Mouse (Mus musculus) midbrain, embryonic 12.5 days (tissue): Measurements from ENCODE around the gene Bsn. TPM values are rescaled to one million over a fixed set of nuclear protein-coding genes. Genes with fewer than 3 reads are reported as not detected.

Experiments used
- ATAC-seq: fragments of 200-750 bp; cut with Nextera tagmentation; 2 replicates; pipeline ENCODE4 v1.8.0; 2017; ENCODE audit warnings: low read depth, moderate TSS enrichment, moderate library complexity; ENCODE audit not compliant: low FRiP score
- H3K27ac ChIP-seq: fragments of 300-500 bp; sonication (generic); replicated peaks from 2 replicates; pipeline ENCODE4 v1.5.1; 2016; ENCODE audit warnings: mild to moderate bottlenecking
- H3K27me3 ChIP-seq: fragments of 300-500 bp; sonication (generic); 2 replicates; pipeline ENCODE4 v1.6.1; 2016; ENCODE audit warnings: mild to moderate bottlenecking
- H3K36me3 ChIP-seq: fragments of 300-500 bp; sonication (generic); 2 replicates; pipeline ENCODE4 v1.6.1; 2016
- H3K4me1 ChIP-seq: fragments of 300-500 bp; sonication (generic); 2 replicates; pipeline ENCODE4 v1.6.1; 2016
- H3K4me2 ChIP-seq: fragments of 300-500 bp; sonication (generic); replicated peaks from 2 replicates; pipeline ENCODE4 v1.6.1; 2016; ENCODE audit warnings: mild to moderate bottlenecking, moderate library complexity
- H3K4me3 ChIP-seq: fragments of 300-500 bp; sonication (generic); 2 replicates; pipeline ENCODE4 v1.5.1; 2016; ENCODE audit warnings: mild to moderate bottlenecking
- H3K9ac ChIP-seq: fragments of 300-500 bp; sonication (generic); replicated peaks from 2 replicates; pipeline ENCODE4 v1.6.1; 2016; ENCODE audit warnings: mild to moderate bottlenecking, moderate library complexity
- H3K9me3 ChIP-seq: fragments of 300-500 bp; sonication (generic); 2 replicates; pipeline ENCODE4 v1.6.1; 2016; ENCODE audit warnings: mild to moderate bottlenecking
- WGBS: fragments of 180-500 bp; shearing (Covaris S2); methylation state at CpG from one replicate; pipeline ENCODE4 v1.1.7; 2016; 5-methylcytosine and 5-hydroxymethylcytosine counted together
- polyA plus RNA-seq: library from polyadenylated mRNA; unstranded; fragments of >200 nt; fragmentation: Nextera tagmentation; extraction: Ambion mirVana; gene quantifications from 2 replicates; pipeline ENCODE4 v1.2.1, GENCODE M21; 2016

Gene Bsn
- polyA plus RNA-seq, 1 experiment from 2014 or later = 4.4 TPM

- Histone ChIP-seq H3K27me3 (no peaks in the 10 kb centered on the region), H3K36me3 (no peaks in the 10 kb centered on the region), H3K9me3 (no peaks in the 10 kb centered on the region), H3K4me3 (no peak overlapping the region), H3K4me2 (no peak overlapping the region), H3K4me1 (no peaks in the 10 kb centered on the region), H3K9ac (no peak overlapping the region), H3K27ac (no peak overlapping the region)
- no peak for ATAC-seq
- 85% methylated on average over 16 of the region's 16 CpGs for WGBS
These were observed 26.4 kb downstream of the Bsn start for GRCm38 (mm10) chr9:108163646-108164284.

GRCm38 (mm10) chr9:108157891-108158290, 32.3 kb downstream of the Bsn start:
- no peaks in the 10 kb centered on the region for H3K4me1 ChIP-seq
- ATAC-seq = no peak
- WGBS = 83% methylated on average over 7 of the region's 7 CpGs
- H3K27ac ChIP-seq = no peak overlapping the region
- no peak overlapping the region for H3K9ac ChIP-seq
- H3K36me3 ChIP-seq = no peaks in the 10 kb centered on the region
- no peak overlapping the region for H3K4me2 ChIP-seq
- no peak overlapping the region for H3K4me3 ChIP-seq
- H3K27me3 ChIP-seq = no peaks in the 10 kb centered on the region
- H3K9me3 ChIP-seq = no peaks in the 10 kb centered on the region

- H3K4me3 ChIP-seq = no peak overlapping the region
- no peaks in the 10 kb centered on the region for H3K36me3 ChIP-seq
- H3K4me1 ChIP-seq = no peaks in the 10 kb centered on the region
- H3K9me3 ChIP-seq = no peaks in the 10 kb centered on the region
- H3K4me2 ChIP-seq = no peak overlapping the region
- ATAC-seq = no peak
- no peak overlapping the region for H3K9ac ChIP-seq
- 90% methylated on average over 6 of the region's 6 CpGs for WGBS
- H3K27me3 ChIP-seq = no peaks in the 10 kb centered on the region
- no peak overlapping the region for H3K27ac ChIP-seq
These were observed 32.7 kb downstream of the Bsn start for GRCm38 (mm10) chr9:108157451-108157850.

GRCm38 (mm10) chr9:108156786-108157185, 33.4 kb downstream of the Bsn start:
- Histone ChIP-seq H3K9me3 (0 out of 2 replicates have a peak, but pooled peaks cover 4% of the 10 kb centered on the region), H3K4me3 (no peak overlapping the region), H3K4me2 (no peak overlapping the region), H3K36me3 (no peaks in the 10 kb centered on the region; the same call in 1 of the 2 replicates), H3K9ac (no peak overlapping the region), H3K27ac (no peak overlapping the region), H3K4me1 (no peaks in the 10 kb centered on the region), H3K27me3 (no peaks in the 10 kb centered on the region)
- 93% methylated on average over 5 of the region's 5 CpGs for WGBS
- no peak for ATAC-seq

- no peak overlapping the region for H3K27ac ChIP-seq
- H3K4me2 ChIP-seq = no peak overlapping the region
- no peaks in the 10 kb centered on the region for H3K27me3 ChIP-seq
- no peak overlapping the region for H3K9ac ChIP-seq
- no peaks in the 10 kb centered on the region; the same call in 1 of the 2 replicates for H3K36me3 ChIP-seq
- 89% methylated on average over 12 of the region's 12 CpGs for WGBS
- peaks cover 2% of the 10 kb centered on the region for H3K4me1 ChIP-seq
- H3K4me3 ChIP-seq = no peak overlapping the region
- no peak for ATAC-seq
- H3K9me3 ChIP-seq = 0 out of 2 replicates have a peak, but pooled peaks cover 4% of the 10 kb centered on the region
These were observed 35.4 kb downstream of the Bsn start for GRCm38 (mm10) chr9:108154814-108155213.

GRCm38 (mm10) chr9:108153516-108154448, 36.4 kb downstream of the Bsn start:
- Histone ChIP-seq H3K4me2 (no peak overlapping the region), H3K9me3 (0 out of 2 replicates have a peak, but pooled peaks cover 4% of the 10 kb centered on the region)
- ATAC-seq = no peak

GRCm38 (mm10) chr9:108150486-108150885, 39.7 kb downstream of the Bsn start:
- Histone ChIP-seq H3K4me1 (peaks cover 5% of the 10 kb centered on the region), H3K9ac (no peak overlapping the region), H3K27ac (no peak overlapping the region), H3K9me3 (0 out of 2 replicates have a peak, but pooled peaks cover 4% of the 10 kb centered on the region), H3K4me2 (no peak overlapping the region), H3K27me3 (no peaks in the 10 kb centered on the region), H3K4me3 (no peak overlapping the region), H3K36me3 (no peaks in the 10 kb centered on the region; the same call in 1 of the 2 replicates)
- WGBS = 63% methylated on average over 1 of the region's 1 CpGs
- no peak for ATAC-seq

More at GRCm38 (mm10) chr9:108153516-108154448, 36.4 kb downstream of the Bsn start:
- WGBS = 87% methylated on average over 12 of the region's 12 CpGs
- no peak overlapping the region for H3K9ac ChIP-seq
- no peak overlapping the region for H3K4me3 ChIP-seq
- H3K36me3 ChIP-seq = no peaks in the 10 kb centered on the region; the same call in 1 of the 2 replicates
- H3K4me1 ChIP-seq = peaks cover 5% of the 10 kb centered on the region
- H3K27me3 ChIP-seq = no peaks in the 10 kb centered on the region
- no peak overlapping the region for H3K27ac ChIP-seq

- 27% methylated on average over 4 of the region's 4 CpGs for WGBS
- Histone ChIP-seq H3K36me3 (no peaks in the 10 kb centered on the region; the same call in 1 of the 2 replicates), H3K4me1 (peaks cover 7% of the 10 kb centered on the region), H3K27me3 (no peaks in the 10 kb centered on the region), H3K4me3 (no peak overlapping the region), H3K27ac (no peak overlapping the region), H3K4me2 (no peak overlapping the region), H3K9me3 (0 out of 2 replicates have a peak, but pooled peaks cover 4% of the 10 kb centered on the region), H3K9ac (no peak overlapping the region)
- ATAC-seq = no peak
These were observed 40.4 kb downstream of the Bsn start for GRCm38 (mm10) chr9:108149817-108150216.

GRCm38 (mm10) chr9:108147606-108148005, 42.6 kb downstream of the Bsn start:
- Histone ChIP-seq H3K36me3 (no peaks in the 10 kb centered on the region; the same call in 1 of the 2 replicates), H3K4me2 (no peak overlapping the region), H3K9ac (no peak overlapping the region), H3K9me3 (0 out of 2 replicates have a peak, but pooled peaks cover 4% of the 10 kb centered on the region), H3K27me3 (no peaks in the 10 kb centered on the region), H3K4me3 (no peak overlapping the region), H3K27ac (no peak overlapping the region), H3K4me1 (peaks cover 7% of the 10 kb centered on the region)
- no peak for ATAC-seq
- 69% methylated on average over 5 of the region's 5 CpGs for WGBS

- WGBS = 71% methylated on average over 4 of the region's 4 CpGs
- no peak overlapping the region for H3K4me3 ChIP-seq
- no peak for ATAC-seq
- H3K9me3 ChIP-seq = no peaks in the 10 kb centered on the region
- no peaks in the 10 kb centered on the region for H3K27me3 ChIP-seq
- no peak overlapping the region for H3K4me2 ChIP-seq
- no peaks in the 10 kb centered on the region for H3K36me3 ChIP-seq
- H3K9ac ChIP-seq = no peak overlapping the region
- peaks cover 7% of the 10 kb centered on the region for H3K4me1 ChIP-seq
- no peak overlapping the region; the same call in 1 of the 2 replicates for H3K27ac ChIP-seq
These were observed 43.7 kb downstream of the Bsn start for GRCm38 (mm10) chr9:108146451-108146850.

GRCm38 (mm10) chr9:108145740-108146139, 44.4 kb downstream of the Bsn start:
- Histone ChIP-seq H3K4me1 (peaks cover 7% of the 10 kb centered on the region), H3K9me3 (no peaks in the 10 kb centered on the region), H3K27me3 (no peaks in the 10 kb centered on the region), H3K36me3 (no peaks in the 10 kb centered on the region), H3K4me3 (no peak overlapping the region), H3K9ac (no peak overlapping the region), H3K27ac (no peak overlapping the region), H3K4me2 (no peak overlapping the region)
- no peak for ATAC-seq
- WGBS = 70% methylated on average over 6 of the region's 6 CpGs
